Mouse (Mus musculus): Measurements from ENCODE around the gene Fmnl2. TPM values are rescaled to one million over a fixed set of nuclear protein-coding genes. Genes with fewer than 3 reads are reported as not detected.

Gene Fmnl2
- polyA plus RNA-seq, 2 experiments from 2014 or later, result 0.36 to 0.49 TPM

- no peak for ATAC-seq
Observed at GRCm38 (mm10) chr2:52866151-52866550, 8.5 kb downstream of the Fmnl2 start.

GRCm38 (mm10) chr2:52867781-52868180, 10.1 kb downstream of the Fmnl2 start:
- no peak for ATAC-seq

- ATAC-seq, result no peak
Observed at GRCm38 (mm10) chr2:52868181-52868580, 10.5 kb downstream of the Fmnl2 start.

- ATAC-seq, result no peak
Observed at GRCm38 (mm10) chr2:52872636-52873035, 15.0 kb downstream of the Fmnl2 start.

- ATAC-seq, result no peak
Observed at GRCm38 (mm10) chr2:52873276-52874063, 15.8 kb downstream of the Fmnl2 start.

- no peak for ATAC-seq
Observed at GRCm38 (mm10) chr2:52874721-52875120, 17.1 kb downstream of the Fmnl2 start.

- no peak for ATAC-seq
Observed at GRCm38 (mm10) chr2:52875801-52876200, 18.1 kb downstream of the Fmnl2 start.

- ATAC-seq, result no peak
Observed at GRCm38 (mm10) chr2:52883401-52883800, 25.7 kb downstream of the Fmnl2 start.

GRCm38 (mm10) chr2:52884082-52884481, 26.4 kb downstream of the Fmnl2 start:
- ATAC-seq, result no peak

- no peak for ATAC-seq
Observed at GRCm38 (mm10) chr2:52885071-52885470, 27.4 kb downstream of the Fmnl2 start.

GRCm38 (mm10) chr2:52887281-52887680, 29.6 kb downstream of the Fmnl2 start:
- no peak for ATAC-seq

- no peak for ATAC-seq
Observed at GRCm38 (mm10) chr2:52891115-52891514, 33.5 kb downstream of the Fmnl2 start.

- ATAC-seq, result no peak
Observed at GRCm38 (mm10) chr2:52891744-52892143, 34.1 kb downstream of the Fmnl2 start.

- no peak for ATAC-seq
Observed at GRCm38 (mm10) chr2:52894983-52895621, 37.4 kb downstream of the Fmnl2 start.

GRCm38 (mm10) chr2:52896995-52897394, 39.3 kb downstream of the Fmnl2 start:
- ATAC-seq, result no peak

- ATAC-seq, result no peak
Observed at GRCm38 (mm10) chr2:52900780-52901179, 43.1 kb downstream of the Fmnl2 start.

- ATAC-seq, result no peak
Observed at GRCm38 (mm10) chr2:52901300-52902013, 43.8 kb downstream of the Fmnl2 start.

GRCm38 (mm10) chr2:52902456-52902855, 44.8 kb downstream of the Fmnl2 start:
- ATAC-seq, result no peak

GRCm38 (mm10) chr2:52903228-52903963, 45.7 kb downstream of the Fmnl2 start:
- ATAC-seq, result no peak

GRCm38 (mm10) chr2:52904526-52904925, 46.9 kb downstream of the Fmnl2 start:
- no peak for ATAC-seq

GRCm38 (mm10) chr2:52913311-52913710, 55.7 kb downstream of the Fmnl2 start:
- ATAC-seq, result no peak

GRCm38 (mm10) chr2:52913746-52914145, 56.1 kb downstream of the Fmnl2 start:
- no peak for ATAC-seq

- ATAC-seq, result no peak
Observed at GRCm38 (mm10) chr2:52915536-52915935, 57.9 kb downstream of the Fmnl2 start.

Measured in CD4-positive, CD25-positive, alpha-beta regulatory T cell, adult 4 months (primary cell).